Mouse (Mus musculus) ZHBTc4 (cell line): ENCODE measurements around the gene Tent4b.
"Not testable (repeated sequence)": the region's sequence is repeated elsewhere in the genome, so short reads cannot be mapped to it uniquely, and the experiment has no call there.

Experiments used
- DNase-seq: peaks from one replicate; pipeline ENCODE4 v3.0.0-alpha.2; 2011; ENCODE audit warnings: low read depth, low spot score

Tent4b gene

DNA sequence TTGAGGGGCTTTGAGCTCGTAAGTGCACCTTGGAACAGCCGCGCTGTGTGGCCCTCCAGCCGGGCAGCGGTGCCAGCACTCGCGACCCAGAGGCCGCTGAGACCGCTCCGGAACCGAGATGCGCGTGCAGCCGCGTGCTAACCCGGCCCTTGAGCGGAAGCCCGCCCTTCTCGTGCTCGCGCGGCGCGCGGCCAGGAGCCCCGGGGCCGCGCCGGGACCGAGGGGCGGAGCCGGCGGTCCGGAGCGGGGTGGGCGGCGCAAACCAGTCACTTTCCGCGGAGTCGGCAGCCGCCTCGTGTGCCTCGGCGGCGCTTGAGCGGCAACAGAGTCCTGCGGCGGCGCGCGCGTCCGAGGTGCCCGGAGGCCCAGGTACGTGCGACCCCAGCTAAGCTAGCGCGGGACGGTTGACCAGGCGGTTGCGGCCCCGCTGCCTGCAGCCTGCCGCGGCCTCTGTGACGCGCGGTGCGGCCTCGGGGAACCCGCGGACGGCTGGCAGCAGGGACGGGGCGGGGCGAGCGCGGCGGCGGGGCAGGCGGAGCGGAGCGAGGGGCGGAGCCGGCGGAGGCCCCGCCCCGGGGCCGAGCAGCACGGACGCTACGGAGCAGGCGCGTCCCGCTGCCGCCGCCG is at the start of gene Tent4b:
Tent4b (plus strand) TSS at position 269 of the 627 bp plus-strand sequence.
- DNase-seq, result peak; percentile 93

DNA sequence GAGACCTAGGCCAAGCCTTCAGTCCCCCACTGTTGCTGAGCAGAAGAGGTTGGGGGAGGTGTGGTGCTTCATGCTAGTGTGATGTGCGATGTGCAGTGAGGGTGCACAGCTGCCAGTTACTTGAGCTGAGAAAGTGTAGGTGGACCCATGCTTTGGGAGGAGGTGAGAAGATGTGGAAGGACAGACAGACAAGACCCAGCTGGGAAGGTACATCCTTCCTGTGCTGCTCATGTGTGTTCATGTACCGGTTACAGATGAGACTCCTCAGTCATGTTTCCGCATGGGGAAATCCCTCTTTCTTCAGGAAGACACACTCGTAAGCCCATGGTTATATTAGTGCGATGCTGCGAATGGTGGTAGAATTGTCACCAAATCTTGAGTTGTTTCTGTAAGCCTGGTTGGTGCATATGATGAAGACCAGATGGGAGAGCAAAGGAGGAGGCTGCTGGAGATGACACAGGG is 48.1 kb upstream of the Tent4b start:
- DNase-seq, result no peak

DNA sequence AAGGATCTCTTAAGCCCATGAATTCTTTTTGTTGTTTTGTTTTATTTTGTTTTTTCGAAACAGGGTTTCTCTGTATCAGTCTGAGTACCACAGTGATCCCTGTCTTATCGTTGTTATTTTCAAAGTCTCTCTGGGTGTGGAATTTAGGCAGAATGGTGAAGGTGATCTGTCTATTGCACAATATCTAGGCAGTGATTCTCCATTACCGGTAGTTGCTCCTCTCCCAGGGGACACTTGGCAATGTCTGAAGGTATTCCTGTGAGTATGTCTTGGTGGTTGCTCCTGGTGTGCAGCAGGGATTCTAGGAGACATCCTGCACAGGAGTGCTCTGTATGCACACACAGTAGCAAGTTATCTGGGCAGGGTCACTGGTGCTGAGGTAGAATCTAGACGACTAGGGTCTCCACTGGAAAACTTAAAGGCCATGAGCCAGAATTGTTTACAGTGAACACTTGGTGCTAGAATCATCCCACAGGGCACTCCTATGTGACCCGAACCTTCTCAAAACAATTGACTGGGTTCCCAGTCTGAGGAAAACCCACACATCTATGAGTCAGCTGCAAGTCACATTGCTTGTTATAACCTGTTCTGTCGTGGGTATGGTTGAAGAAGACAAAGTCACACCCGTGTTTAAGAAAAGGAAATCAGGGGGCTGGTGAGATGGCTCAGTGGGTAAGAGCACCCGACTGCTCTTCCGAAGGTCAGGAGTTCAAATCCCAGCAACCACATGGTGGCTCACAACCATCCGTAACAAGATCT is 38.6 kb upstream of the Tent4b start:
- no peak for DNase-seq

DNA sequence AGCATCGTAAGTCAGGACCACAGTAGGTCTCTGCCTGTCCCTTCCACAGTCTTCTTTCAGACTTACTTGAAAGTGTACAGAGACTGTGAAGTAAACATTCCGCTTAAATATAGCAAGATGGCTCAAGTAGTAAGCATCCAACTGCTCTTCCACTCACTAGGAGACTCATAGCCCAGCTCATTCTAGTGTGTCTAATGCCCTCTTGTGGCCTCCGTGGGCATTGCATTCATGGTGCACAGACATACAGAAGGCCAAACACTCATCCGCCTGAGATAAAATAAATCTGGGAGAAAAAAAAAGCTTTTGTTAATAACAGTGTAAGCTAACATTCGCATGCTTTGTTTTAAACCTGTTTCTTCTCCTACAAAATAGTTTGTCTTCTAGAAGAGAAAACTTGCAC is 37.6 kb upstream of the Tent4b start:
- peak; percentile 84 for DNase-seq

DNA sequence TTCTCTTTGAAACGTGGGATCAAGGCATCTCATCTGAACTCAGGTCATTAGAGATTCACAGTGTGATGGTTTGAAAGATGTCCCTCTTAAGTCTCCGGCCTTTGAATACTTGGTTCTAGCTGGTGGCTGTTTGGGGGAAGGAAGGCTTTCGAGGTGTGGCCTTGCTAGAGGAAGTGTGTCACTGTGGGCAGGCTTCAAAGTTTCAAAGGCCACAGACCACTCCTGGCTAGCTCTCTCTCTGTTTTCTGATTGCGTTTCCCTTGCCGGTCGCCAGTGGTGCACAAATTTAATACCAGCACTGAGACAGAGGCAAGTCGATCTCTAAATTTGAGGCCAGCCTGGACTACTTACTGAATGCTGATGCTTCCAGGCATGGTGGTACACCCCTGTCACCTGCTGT is 23.7 kb upstream of the Tent4b start:
- DNase-seq, result no peak

DNA sequence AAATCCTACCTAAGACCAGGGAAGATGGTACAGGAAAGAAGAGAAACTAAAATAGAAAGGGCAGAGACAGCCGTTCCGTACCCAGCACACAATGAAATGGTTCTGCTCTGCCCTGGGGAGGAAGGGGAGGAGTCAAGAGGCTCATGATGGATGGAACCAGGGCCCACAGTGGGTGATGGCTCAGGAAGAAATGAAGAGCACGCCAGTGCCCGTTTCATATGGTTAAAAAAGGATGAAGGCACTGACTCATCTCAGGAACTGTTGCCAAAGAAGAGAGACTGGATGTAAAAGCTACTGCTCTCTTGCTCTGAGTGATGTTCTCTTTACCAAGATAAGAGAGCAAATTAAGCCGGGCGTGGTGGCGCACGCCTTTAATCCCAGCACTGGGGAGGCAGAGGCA is 21.7 kb upstream of the Tent4b start:
- DNase-seq, result peak; percentile 25

DNA sequence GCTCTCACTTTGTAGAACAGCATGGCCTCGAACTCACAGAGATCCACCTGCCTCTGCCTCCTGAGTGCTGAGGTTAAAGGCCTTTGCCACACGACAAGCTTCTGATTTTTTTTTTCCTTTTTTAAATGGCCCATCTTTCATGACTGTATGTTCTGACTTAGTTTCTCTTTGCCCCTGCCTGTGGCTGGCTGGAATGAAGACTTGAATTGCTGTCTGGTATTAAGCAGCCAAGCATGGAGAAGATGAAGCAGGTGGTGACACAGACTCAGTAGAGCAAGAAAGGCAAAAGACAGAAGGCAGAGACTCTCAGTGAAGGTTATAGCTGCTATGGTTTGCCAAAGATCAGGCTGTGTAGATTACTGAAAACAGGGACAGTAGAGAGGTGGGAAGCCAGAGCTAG is 15.9 kb upstream of the Tent4b start:
- no peak for DNase-seq

DNA sequence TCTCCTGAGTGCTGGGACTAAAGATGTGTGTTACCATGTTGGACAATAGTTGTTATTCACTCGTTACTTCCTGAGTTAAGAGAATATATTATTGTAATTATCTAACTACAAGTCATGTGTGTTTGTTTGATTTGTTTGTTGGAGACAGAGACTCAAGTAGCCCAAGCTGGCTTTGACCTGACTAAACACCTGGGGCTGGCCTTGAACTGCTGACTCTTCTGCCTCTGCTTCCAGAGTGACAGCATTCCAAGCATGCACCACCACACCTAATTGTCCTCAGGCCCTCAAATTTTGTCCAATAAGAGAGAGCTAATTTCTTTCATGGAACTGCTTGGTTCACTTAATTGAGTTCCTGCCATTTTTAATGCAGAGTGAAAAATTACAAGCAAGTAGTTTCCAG is 14.1 kb upstream of the Tent4b start:
- no peak for DNase-seq

DNA sequence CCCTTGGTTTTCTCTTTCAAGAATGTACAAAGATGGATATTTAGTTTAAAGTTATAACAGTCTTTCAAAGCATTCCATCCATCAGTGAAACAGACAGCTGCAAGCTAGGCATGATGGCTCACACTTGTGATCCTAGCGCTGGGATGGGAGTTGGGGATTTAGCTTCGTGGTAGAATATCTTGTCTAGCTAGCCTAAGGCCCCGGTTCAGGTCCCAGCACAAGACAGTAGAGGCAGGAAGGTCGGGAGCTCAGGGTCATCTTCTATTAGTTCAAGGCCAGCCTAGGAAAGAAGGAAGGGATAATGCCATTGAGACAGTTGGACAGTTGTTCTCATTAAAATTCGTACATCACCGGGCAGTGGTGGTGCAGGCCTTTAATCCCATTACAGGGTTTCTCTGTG is 13.3 kb upstream of the Tent4b start:
- DNase-seq, result no peak

DNA sequence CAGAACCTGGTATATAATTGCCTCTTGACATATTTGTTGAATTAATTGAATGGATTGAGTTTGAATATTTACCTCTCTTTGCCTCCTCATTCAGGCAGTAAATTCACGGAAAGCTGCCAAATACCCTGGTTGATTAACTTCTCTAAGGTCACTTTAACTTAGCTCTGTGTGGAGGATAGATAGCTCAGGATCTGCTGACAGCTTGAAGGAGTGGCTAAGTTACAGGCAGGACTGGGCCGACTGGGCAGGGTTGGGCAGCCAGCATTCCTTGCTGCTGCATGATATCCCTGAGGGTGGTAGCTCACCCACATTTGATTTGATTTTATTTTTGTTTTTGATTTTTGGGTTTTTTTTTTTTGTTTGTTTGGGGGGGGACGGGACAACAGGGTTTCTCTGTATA is 1.7 kb upstream of the Tent4b start:
- no peak for DNase-seq

DNA sequence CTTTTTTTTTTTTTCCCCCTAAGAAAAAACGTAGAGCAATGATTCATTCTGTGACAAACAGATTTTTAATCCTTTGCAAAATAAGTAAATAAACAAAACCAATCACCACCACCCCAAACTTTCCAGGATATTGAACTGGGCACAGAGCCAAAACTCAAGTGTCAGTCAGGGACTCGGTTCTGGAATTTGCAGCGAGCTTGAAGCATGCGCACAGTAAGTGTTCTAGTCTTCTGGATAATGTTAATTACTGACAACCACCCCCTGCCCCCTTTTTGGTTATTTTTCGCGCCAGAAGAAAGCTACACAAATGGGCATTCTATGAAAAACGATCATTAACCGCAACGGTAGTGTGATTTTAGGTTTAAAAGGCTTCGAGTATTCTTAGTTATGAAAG is 465 bp upstream of the Tent4b start:
- no peak for DNase-seq

DNA sequence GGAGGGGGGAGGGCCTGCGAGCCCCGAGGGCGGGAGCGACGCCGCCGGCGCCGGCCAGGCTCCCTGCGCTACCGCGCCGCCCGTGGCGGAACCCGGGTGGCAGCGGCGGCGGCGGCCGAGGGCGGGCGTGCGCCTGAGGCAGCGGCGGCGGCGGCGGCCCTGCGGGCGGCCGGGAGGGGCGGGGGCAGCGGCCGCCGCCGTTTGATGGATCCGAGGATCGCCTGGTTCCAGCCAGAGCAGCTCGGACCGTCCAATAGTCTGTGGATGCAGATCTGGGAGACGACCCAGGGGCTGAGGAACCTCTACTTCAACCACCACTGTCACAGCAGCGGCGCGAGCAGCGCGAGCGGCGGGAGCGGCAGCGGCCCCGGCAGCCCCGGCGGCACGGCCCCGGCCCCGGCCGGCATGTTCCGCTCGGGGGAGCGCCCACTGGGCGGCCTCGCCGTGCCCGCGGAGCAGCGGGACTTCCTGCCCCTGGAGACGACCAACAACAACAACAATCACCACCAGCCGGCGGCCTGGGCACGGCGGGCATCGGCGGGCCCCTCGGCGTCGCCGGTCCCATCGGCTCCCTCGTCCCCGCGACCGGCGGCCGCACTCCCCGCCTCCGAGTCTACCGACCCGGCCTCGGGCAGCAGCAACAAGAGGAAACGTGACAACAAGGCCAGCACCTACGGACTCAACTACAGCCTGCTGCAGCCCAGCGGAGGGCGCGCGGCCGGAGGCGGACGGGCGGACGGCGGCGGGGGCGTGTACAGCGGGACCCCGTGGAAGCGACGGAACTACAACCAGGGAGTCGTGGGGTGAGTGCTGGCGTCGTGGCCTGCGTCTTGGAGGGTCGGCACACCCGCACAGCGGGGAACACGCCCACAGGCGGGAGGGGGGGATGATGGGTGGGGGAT is 938 bp downstream of the Tent4b start:
- peak; percentile 43 for DNase-seq

DNA sequence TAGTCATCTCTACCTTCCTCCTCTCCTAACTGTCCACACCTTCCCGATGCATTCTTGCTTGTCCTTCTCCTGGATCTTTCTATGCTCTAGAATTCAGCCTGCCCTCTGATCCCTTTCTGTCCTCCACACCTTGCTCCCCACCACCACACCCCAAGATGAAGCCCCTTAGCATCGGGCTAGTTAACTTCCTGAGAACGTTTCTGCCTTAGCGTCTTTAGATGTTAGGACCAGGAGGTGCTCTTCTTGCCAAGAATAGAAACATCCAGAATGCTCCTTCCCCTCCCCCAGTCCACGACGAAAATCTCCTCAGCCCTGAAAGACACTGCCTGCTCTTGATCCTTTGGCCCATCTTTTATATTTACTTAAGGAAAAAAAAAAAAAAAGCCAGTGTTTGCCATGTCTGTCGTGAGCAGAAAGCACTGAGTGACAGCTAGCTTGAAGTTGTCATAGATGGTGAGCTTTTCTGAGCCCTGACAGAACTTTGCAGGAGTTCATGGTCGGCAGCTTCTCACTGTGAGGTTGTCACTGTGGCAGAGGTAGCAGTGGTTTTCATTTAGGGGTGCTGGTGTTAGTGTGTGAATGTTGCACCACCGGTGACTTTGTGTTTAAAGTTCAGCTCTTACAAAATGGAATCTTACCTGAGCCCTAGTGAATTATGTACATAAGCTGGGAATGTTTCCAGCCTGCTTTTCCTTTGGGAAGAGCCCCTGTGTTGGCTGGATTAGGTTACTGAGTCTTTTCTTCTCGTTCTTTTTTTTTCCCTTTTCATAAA is 1.9 kb downstream of the Tent4b start:
- DNase-seq, result no peak

DNA sequence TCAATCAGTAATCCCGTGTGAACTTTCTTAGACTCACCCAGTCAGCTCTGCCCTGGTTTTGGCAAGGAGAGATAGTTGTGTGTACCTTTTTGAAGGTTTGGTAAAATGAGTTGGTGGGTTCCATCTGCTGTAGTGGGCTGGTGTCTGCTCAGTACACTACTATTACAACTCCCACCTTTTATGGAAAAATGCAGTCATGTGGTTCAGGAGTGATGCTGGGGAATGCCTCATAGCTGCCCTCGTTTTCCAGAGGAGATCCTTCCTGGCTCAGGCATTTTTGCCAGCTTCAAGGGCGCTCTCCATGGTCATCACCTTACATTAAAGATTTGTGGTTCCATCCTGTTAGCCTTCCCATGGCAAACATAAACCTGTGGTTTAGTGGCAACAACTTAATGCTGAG is 2.6 kb downstream of the Tent4b start:
- no peak for DNase-seq

DNA sequence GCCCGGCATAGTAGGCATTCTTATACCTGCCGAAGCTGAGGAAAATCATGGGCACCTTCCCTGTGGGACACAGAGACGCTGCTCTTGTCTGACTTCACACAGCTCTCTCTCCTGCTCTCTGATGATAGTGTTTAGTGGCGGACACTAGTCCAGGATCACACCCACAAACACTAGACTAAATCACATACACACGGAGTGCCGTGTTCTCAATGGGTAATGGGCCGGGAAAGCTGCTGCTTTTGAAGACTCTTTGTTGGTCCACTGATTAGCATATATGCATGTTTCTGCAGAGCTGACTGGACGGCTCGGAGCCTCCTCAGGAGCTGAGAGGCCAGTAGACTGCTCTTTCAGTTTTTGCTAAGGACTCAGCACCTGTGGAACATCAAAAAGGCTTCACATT is 7.0 kb downstream of the Tent4b start:
- DNase-seq, result peak; percentile 47

DNA sequence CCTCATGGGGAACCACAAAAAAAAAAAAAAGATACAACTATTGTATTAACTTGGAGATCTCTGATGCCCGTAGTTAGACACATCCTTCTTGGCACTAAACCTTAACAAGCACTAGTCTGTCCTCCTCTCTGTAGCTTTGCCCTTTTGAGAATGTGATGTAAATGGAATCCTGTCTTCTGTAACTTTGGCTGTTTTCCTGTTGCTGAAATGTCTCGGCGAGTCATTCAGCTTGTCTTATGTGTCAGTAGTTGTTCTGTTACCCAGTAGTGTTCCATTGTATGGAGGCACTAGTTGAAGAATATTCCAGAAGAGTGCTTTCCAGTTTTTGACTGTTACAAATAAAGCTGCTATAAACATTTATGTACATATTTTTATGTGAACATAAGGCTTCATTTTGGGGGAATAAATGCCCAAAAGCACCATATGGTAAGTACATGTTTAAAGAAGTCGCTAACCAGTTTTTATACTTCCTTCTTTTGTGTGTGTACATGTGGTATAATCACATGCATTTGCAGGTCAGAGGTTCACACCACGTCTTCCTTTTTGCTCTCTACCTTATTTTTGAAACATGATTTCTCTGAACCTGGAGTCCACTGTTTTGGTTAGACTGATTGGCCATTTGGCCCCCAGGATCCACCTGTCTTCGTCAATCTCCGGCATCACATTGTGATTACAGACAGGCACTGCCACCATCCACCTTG is 8.3 kb downstream of the Tent4b start:
- no peak for DNase-seq

DNA sequence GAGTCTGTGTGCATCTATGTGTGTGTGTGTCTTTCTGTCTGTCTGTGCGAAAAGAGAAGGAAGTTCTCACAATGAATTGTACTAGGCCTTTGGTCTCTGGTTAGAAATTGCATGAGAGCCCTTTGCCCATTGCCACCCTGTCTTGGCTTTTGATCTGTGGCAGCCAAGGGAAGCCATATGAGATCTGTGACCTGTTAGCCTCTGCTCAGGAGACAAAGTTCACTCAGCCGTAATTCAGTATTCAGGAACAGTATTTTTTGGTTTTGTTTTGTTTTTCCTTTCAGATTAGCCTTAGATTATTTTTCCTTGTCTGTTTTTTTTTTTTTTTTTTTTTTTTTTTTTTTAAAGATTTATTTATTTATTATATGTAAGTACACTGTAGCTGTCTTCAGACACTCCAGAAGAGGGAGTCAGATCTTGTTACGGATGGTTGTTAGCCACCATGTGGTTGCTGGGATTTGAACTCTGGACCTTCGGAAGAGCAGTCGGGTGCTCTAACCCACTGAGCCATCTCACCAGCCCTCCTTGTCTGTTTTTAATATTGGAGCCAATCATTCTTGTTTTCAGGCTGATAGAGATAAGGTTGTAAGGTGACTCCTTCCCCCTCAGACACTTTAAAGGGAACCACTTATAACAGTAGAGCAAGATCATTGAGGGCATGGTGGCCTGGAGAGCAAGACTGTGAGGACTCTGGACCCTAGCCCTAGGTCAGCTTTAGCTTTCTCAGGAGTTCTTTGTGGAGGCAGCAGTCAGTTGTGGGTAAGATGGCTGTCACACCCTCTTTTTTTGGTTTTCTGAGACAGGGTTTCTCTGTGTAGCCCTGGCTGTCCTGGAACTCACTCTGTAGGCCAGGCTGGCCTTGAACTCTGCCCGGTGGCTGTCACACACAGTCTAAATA is 11.2 kb downstream of the Tent4b start:
- DNase-seq, result not testable (repeated sequence)

DNA sequence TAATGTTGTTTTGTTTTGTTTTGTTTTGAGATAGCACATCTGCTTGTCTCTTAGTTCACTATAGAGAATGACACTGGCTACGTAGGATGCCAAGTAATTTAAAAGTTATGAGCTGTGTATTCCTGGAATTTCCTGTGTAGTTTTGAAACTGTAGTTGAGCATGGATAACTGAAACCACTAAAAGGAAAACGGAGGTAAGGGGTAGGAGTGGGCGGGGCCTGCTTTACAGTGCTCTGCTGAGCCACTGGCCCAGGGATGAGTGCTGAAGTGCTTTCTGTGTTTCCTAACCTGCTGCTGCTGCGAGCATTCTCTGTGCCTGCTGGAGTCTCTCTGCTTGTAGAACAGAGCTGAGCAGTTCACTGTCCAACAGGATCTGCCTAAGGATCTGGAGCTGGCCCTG is 22.3 kb downstream of the Tent4b start:
- DNase-seq, result peak; percentile 42

DNA sequence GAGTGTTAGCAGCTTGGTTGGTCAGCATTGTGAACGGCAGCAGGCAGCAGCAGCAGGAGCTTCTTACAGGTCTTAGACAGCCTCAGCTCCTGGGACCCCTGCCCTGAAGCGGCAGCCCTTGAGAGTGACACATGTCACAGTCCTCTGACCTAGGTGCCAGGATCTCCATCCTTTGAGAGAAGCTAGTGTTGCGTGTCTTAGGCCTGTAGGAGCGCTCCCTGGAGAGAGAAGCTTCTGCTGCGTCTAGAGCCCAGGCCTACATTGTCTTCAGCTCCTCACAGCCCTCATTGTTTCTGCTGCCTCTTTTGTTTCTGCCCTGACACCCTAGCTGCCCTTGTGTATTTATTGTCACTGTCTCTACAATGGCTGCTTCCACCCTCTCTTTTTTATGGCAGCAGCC is 26.3 kb downstream of the Tent4b start:
- DNase-seq, result peak; percentile 13

DNA sequence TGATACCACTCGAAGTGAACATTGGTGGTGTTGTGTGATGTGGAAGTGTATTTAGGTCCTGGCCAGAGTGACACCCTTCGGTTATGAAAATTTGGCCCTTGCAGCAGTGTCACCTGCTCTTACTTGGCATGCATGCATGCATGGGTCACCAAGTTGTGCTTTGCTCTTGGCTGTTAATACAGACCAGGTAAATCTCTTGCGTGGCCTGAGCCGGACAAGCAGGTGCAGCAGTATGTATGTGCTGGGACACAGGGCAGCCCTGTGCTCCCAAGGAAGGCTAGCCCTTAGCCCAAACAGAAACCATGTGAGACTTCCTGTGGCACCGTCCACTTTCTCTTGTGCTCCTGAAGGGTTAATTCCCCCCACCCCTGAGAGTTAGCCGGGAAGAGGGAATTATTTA is 28.8 kb downstream of the Tent4b start:
- no peak for DNase-seq
